Mouse (Mus musculus): ENCODE data around the gene Tsen2. TPM values are rescaled to one million over a fixed set of nuclear protein-coding genes. Genes with fewer than 3 reads are reported as not detected.

Tsen2 gene
- 10 to 100 TPM; 24.6 to 28.0 TPM for total RNA-seq (2021)
- long read RNA-seq, transcript Tsen2-201 (12 exons, 2,106 nt) = major isoform, 24 of 38 reads
- long read RNA-seq, partial matches to known transcripts = 8 of 38 reads
- long read RNA-seq, other reads (novel, unspliced or antisense) = 6 of 38 reads

DNA sequence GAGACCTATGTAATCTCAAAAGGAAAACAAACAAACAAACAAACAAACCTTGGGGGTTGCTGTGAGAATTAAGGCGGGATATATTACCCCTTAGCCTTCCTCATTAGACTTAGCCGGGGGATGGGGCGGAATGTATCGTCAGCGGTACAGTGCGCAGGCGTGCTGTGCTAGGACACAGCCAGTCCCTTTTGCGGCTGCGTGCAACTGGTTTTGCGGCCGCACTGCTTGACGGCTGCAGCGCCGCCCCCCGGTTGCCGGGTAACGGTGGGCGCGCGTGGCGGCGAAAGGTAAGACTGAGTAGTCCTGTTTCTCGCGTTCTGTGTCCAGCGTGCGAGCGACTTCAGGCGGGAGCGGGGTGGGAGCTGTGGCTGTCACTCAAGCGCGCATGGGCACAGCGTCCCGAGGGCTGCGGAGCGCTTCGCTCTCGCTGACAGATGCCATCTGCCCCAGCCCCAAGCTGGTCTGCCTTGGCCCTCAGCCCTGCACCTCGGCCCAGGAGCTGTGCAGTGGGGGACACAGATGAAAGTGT is at the start of gene Tsen2:
TSS of gene Tsen2 (plus strand) at position 223 of the 529 bp plus-strand sequence.
- peak; percentile 96 to 98 for DNase-seq (ENCODE audit: low spot score in 2 of 2)

GRCm38 (mm10) chr6:115499540-115499939 is 44.9 kb upstream of the Tsen2 start:
- peak in 1 of 2 experiments; percentile 51 for DNase-seq (ENCODE audit: low spot score in 2 of 2)

- DNase-seq (ENCODE audit: low spot score in 2 of 2) = no peak
Observed at GRCm38 (mm10) chr6:115500234-115500633, 44.2 kb upstream of the Tsen2 start.

DNA sequence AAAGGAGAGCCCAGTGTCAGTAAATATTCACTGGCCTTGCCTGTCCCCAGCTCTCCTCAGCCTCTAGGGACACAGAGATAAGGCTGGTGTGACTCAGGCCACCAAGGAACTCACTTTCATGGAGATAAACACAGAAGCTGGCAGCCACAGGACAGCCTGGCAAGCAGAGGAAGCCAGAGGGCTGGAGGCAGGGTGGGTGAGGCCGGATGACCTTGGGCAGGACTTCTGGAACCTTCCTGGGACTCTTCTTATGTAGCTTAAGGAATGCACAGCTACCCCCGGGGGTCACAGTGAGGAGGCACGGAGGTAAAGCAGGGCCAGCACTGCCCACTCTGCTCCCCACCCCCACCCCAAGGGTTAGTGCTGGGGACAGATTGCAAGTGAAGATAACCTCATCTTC is 43.3 kb upstream of the Tsen2 start:
- no peak for DNase-seq (ENCODE audit: low spot score in 2 of 2)

- no peak for DNase-seq (ENCODE audit: low spot score in 2 of 2)
Observed at GRCm38 (mm10) chr6:115503038-115503437, 41.4 kb upstream of the Tsen2 start.

DNA sequence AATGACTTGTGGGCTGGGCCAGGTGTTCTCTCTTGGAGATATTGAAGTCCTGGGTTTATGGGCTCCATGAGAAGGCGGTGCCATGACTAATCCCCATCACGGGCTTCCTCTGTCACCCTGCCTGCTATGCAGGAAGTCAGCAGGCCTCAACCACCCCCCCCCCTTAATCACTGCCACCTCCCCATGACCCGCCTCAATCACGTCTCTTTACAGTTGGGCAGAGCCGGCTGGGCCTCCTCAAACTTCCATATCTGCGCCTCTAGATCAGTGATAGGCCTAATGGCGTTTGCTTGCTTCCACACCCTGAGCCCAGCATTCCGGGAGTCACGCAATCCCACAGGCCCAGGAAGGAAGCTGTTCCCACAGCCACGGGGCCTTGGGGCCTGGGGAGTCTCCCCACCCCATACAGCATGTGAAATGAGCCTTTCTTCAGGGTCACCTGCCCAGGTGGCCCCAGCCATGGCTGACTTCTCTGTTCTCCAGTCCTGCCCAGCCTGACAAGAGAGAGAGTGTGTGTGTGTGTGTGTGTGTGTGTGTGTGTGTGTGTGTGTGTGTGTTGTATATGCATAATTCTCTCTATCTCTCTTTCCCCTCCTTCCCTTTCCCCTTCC is 40.8 kb upstream of the Tsen2 start:
- no peak for DNase-seq (ENCODE audit: low spot score in 2 of 2)

DNA sequence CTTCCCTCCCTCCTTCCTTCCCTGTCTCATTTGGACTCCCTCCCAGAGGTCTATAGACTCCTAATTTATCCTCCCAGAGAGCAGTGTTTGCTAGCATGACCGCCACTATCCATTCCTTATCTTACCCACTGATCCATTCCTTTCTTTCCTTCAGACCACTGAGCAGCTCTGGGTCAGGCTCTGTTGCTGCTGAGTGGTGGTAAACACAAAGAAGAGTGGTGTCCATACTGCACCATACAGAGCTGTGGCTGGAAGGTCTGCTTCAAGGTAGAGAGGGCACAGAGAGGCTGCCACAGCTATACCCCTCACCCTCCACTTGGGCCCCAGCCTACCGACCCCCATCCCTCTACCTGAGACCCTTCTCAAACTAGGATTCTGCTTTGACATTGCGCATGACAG is 40.3 kb upstream of the Tsen2 start:
- no peak for DNase-seq (ENCODE audit: low spot score in 2 of 2)

DNA sequence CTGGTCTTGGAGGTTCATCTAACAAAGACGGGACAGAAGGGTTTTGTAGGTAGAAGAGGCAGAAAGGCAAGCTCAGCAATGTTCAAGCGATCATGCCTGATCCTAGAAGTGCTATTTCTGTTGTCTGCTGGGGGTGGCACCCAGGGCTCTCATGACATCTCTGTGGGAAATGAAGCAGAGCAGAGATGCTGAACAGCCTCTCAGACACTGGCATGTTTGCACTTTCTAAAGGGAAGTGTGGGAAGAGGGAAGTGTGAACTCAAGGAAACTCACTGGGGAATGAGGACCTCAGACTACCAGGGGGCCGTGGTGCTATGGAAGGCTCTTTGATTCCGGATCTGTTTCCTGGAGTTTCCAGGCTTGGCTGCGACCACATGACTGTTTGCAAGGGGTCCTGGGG is 39.5 kb upstream of the Tsen2 start:
- no peak for DNase-seq (ENCODE audit: low spot score in 2 of 2)

GRCm38 (mm10) chr6:115506425-115506824 is 38.0 kb upstream of the Tsen2 start:
- no peak for DNase-seq (ENCODE audit: low spot score in 2 of 2)

DNA sequence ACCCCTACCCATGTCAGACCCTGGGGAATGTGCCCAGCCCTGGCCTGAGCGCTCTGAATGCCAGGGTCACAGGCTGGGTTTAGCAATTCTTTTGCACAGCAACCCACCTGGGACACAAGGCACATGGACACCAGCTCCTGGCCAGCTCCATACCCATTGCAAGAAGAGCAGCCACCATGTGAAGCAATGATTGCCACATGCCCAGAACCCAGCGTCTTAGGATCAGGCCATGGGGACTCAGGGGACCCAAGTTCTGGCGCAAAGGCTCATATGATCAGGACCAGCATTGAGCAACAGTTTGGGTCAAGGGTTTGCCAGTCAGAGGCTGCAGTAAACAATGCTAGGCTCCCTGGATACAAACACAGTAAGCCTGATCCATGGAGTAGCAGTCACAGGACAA is 33.0 kb upstream of the Tsen2 start:
- no peak for DNase-seq (ENCODE audit: low spot score in 2 of 2)

- DNase-seq (ENCODE audit: low spot score in 2 of 2) = no peak
Observed at GRCm38 (mm10) chr6:115513207-115513606, 31.3 kb upstream of the Tsen2 start.

- peak; percentile 51 to 74 for DNase-seq (ENCODE audit: low spot score in 2 of 2)
Observed at GRCm38 (mm10) chr6:115517904-115518303, 26.6 kb upstream of the Tsen2 start.

DNA sequence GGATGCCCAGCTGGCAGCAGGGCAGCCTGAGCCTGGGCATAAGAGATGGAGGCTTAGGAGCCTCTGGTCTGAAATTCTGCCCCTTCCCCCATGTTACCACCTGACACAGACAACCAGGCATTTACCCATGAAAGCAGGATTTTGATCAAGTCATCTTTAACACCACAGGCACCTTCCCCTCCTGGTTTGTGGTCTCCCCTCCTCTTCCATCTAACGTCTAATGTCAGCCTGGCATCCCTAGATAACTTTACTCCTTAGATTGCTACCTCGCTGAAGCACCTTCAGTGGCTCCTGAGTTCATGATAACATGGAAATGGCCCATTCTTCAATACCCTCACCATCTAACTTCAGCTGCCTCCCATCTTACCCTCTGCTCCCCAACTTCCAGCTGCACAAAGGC is 26.1 kb upstream of the Tsen2 start:
- DNase-seq (ENCODE audit: low spot score in 2 of 2) = no peak

DNA sequence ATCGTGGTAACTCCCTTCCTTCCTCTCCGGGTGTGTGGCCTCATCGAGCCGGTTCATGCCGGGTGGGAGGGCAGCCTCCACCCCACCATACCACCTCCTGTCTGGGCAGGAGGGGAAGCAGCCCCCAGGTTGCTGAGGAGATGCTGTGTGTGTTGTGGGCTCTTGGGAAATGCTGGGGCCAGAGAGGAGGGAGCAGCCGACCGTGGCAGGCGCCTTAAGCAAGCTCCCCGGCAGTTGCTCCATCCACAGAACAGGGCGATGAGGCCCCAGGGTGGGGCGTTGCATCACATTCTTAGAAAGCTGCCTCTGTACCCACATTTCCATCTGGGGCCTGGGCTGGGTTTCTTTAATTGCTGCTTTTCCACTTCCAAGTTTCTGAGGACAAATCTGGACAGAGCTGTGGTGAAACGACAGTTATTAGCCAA is 25.2 kb upstream of the Tsen2 start:
- no peak for DNase-seq (ENCODE audit: low spot score in 2 of 2)

GRCm38 (mm10) chr6:115521923-115522322 is 22.5 kb upstream of the Tsen2 start:
- DNase-seq (ENCODE audit: low spot score in 2 of 2) = no peak

GRCm38 (mm10) chr6:115522691-115523146 is 21.7 kb upstream of the Tsen2 start:
- no peak for DNase-seq (ENCODE audit: low spot score in 2 of 2)

DNA sequence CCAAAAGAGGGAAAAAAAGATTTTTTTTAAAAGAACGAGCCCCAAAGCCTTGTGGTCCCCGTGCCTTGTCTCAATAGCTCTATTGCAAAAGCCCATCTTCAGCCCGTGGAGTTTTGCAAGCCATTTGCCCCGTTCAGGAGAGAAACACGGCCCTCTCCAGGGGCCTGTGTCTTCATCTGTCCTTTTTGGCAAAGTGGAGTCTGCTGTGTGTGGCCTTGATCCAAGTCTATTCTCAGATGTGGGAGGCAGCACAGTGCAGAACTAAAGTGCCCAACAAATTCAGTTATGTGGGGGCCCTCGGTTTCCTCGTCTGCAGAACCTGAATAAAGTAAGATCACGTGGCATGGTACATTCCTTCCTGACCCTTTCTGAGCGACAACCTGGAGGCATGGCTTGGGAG is 21.3 kb upstream of the Tsen2 start:
- DNase-seq (ENCODE audit: low spot score in 2 of 2) = peak; percentile 51 to 69

GRCm38 (mm10) chr6:115524449-115524990 is 19.9 kb upstream of the Tsen2 start:
- no peak for DNase-seq (ENCODE audit: low spot score in 2 of 2)

GRCm38 (mm10) chr6:115527418-115527817 is 17.0 kb upstream of the Tsen2 start:
- DNase-seq (ENCODE audit: low spot score in 2 of 2) = no peak

GRCm38 (mm10) chr6:115528372-115528771 is 16.1 kb upstream of the Tsen2 start:
- DNase-seq (ENCODE audit: low spot score in 2 of 2) = no peak

GRCm38 (mm10) chr6:115534617-115535016 is 9.8 kb upstream of the Tsen2 start:
- DNase-seq (ENCODE audit: low spot score in 2 of 2) = no peak

DNA sequence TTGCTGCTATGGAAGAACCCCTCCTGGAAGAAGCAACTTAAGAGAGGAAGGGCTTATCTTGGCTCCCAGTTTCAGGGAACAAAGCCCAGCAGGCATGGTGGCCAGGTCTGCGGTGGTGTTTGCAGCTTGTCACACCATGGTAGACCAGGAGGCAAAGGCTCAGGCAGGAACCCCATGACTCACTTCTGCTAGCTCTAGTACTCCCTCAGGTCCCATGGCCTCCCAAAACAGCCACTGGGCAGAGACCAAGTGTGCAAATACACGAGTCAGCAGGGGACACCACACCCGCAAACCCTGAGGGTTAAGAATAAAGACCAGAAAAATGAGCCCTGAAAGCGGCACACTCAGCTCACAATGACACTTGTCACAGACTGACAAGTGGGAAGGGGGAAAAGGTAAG is 8.3 kb upstream of the Tsen2 start:
- DNase-seq (ENCODE audit: low spot score in 2 of 2) = no peak
